Mouse (Mus musculus) liver, embryonic 14.5 days (tissue): ENCODE results near the gene Map2k5. TPM values are rescaled to one million over a fixed set of nuclear protein-coding genes. Genes with fewer than 3 reads are reported as not detected.

Experiments used
- ATAC-seq: fragments of 200-750 bp; cut with Nextera tagmentation; 2 replicates; pipeline ENCODE4 v1.8.0; 2017; ENCODE audit warnings: moderate number of reproducible peaks, mild to moderate bottlenecking, moderate library complexity; ENCODE audit not compliant: insufficient read depth
- DNase-seq, 3 experiments: peaks; one replicate each; pipeline ENCODE4 v3.0.0-alpha.2; 2012 to 2013; ENCODE audit warnings: low read depth in 3 of 3, low spot score in 3 of 3
- H3K27ac ChIP-seq: fragments of 300-500 bp; sonication (generic); 2 replicates; pipeline ENCODE4 v1.5.1; 2014; ENCODE audit warnings: moderate library complexity, mild to moderate bottlenecking, control low read depth, inconsistent platforms
- H3K27me3 ChIP-seq: fragments of 300-500 bp; sonication (generic); 2 replicates; pipeline ENCODE4 v1.6.1; 2014; ENCODE audit warnings: mild to moderate bottlenecking, low read length, moderate library complexity; ENCODE audit not compliant: control insufficient read depth, insufficient read depth
- H3K36me3 ChIP-seq: fragments of 300-500 bp; sonication (generic); replicated peaks from 2 replicates; pipeline ENCODE4 v1.6.1; 2014; ENCODE audit warnings: low read depth; ENCODE audit not compliant: control insufficient read depth, insufficient read depth
- H3K4me1 ChIP-seq, 2 experiments: fragments of 200-500 bp in 1 of 2; fragments of 300-500 bp in 1 of 2; sonication (generic) in 1 of 2; replicated peaks; 2 replicates each; pipeline ENCODE4 v1.6.1; 2012 to 2014; ENCODE audit warnings: antibody characterized with exemption in 1 of 2, inconsistent platforms in 1 of 2, low read length in 1 of 2; ENCODE audit not compliant: control insufficient read depth in 2 of 2, insufficient read depth in 2 of 2
- H3K4me2 ChIP-seq: fragments of 300-500 bp; sonication (generic); 2 replicates; pipeline ENCODE4 v1.6.1; 2014; ENCODE audit warnings: low read depth, mild to moderate bottlenecking, control low read depth, moderate library complexity
- H3K4me3 ChIP-seq, 2 experiments: fragments of 200-500 bp in 1 of 2; fragments of 300-500 bp in 1 of 2; sonication (generic) in 1 of 2; 2 replicates each; pipeline ENCODE4 v1.5.1; 2012 to 2014; ENCODE audit warnings: low read depth in 2 of 2, low read length in 2 of 2, mild to moderate bottlenecking in 2 of 2, control low read depth in 1 of 2, inconsistent platforms in 1 of 2, moderate library complexity in 1 of 2; ENCODE audit not compliant: insufficient read depth in 1 of 2
- H3K9ac ChIP-seq: fragments of 300-500 bp; sonication (generic); replicated peaks from 2 replicates; pipeline ENCODE4 v1.6.1; 2014; ENCODE audit warnings: mild to moderate bottlenecking, control low read depth, moderate library complexity
- H3K9me3 ChIP-seq: fragments of 300-500 bp; sonication (generic); 2 replicates; pipeline ENCODE4 v1.6.1; 2016; ENCODE audit warnings: low read length, mixed read lengths; ENCODE audit not compliant: control insufficient read depth
- CTCF ChIP-seq: IDR thresholded peaks from 2 replicates; pipeline ENCODE4 v1.5.1; 2016; ENCODE audit warnings: antibody characterized with exemption, low read depth, control low read depth
- EP300 ChIP-seq: IDR thresholded peaks from 2 replicates; pipeline ENCODE4 v1.6.1; 2016; ENCODE audit warnings: antibody characterized with exemption, low read depth
- WGBS: fragments of 180-500 bp; shearing (Covaris S2); extraction: QIAGEN DNeasy Blood & Tissue Kit; methylation state at CpG from one replicate; pipeline ENCODE4 v1.1.7; 2014; ENCODE audit not compliant: insufficient replicate concordance; 5-methylcytosine and 5-hydroxymethylcytosine counted together
- polyA plus RNA-seq, 2 experiments: library from polyadenylated mRNA; depleted of rRNA in 1 of 2; stranded (reverse) in 1 of 2; unstranded in 1 of 2; fragments of >200 nt; fragmentation: Nextera tagmentation in 1 of 2; extraction: Ambion mirVana in 1 of 2; gene quantifications; 2 replicates each; pipeline versions ENCODE4 v1.2.1 to v1.2.3; 2012 to 2014

Gene Map2k5
- polyA plus RNA-seq, 2 experiments = 6.1 to 7.4 TPM

- H3K36me3 ChIP-seq = no peaks in the 10 kb centered on the region
- H3K4me2 ChIP-seq = peak overlapping the region; percentile 69
- no peak overlapping the region for H3K4me3 ChIP-seq
- peak; percentile 43; the same call in 1 of the 2 replicates for ATAC-seq
- H3K27ac ChIP-seq = no peak overlapping the region
- no peaks in the 10 kb centered on the region for H3K9me3 ChIP-seq
- no peak for DNase-seq
- no peaks in the 10 kb centered on the region; a peak in 1 of 4 replicates for H3K4me1 ChIP-seq
- no peak overlapping the region for H3K9ac ChIP-seq
- no peak for TF ChIP-seq CTCF
- TF ChIP-seq EP300 = no peak
- 8% methylated on average over 9 of the region's 9 CpGs for WGBS
- no peaks in the 10 kb centered on the region for H3K27me3 ChIP-seq
Measured at GRCm38 (mm10) chr9:63124512-63124911, 253.2 kb downstream of the Map2k5 start.

- Histone ChIP-seq H3K4me1 (no peaks in the 10 kb centered on the region; a peak in 1 of 4 replicates), H3K9me3 (no peaks in the 10 kb centered on the region), H3K9ac (peak overlapping the region; percentile 7), H3K4me3 (peak overlapping the region; percentile 43 to 47), H3K27ac (no peak overlapping the region), H3K27me3 (no peaks in the 10 kb centered on the region), H3K4me2 (peak overlapping the region; percentile 69), H3K36me3 (no peaks in the 10 kb centered on the region)
- ATAC-seq = peak; percentile 85
- TF ChIP-seq EP300 (no peak), CTCF (peak; percentile 99)
- peak; percentile 51 to 58 (median 55) for DNase-seq
- WGBS = 5% methylated on average over 30 of the region's 30 CpGs
Measured at GRCm38 (mm10) chr9:63123451-63124438, 254.0 kb downstream of the Map2k5 start.

- no peak for TF ChIP-seq EP300
- TF ChIP-seq CTCF = no peak
- no peaks in the 10 kb centered on the region for H3K9me3 ChIP-seq
- H3K4me2 ChIP-seq = no peak overlapping the region
- H3K36me3 ChIP-seq = no peaks in the 10 kb centered on the region
- H3K4me1 ChIP-seq = no peaks in the 10 kb centered on the region; a peak in 1 of 4 replicates
- WGBS = 59% methylated on average over 8 of the region's 8 CpGs
- no peak overlapping the region for H3K27ac ChIP-seq
- no peak for ATAC-seq
- no peak overlapping the region for H3K4me3 ChIP-seq
- H3K9ac ChIP-seq = no peak overlapping the region
- H3K27me3 ChIP-seq = no peaks in the 10 kb centered on the region
- DNase-seq = no peak
Measured at GRCm38 (mm10) chr9:63122161-63122833, 255.4 kb downstream of the Map2k5 start.

GRCm38 (mm10) chr9:63118385-63118784 lies 259.3 kb downstream of the Map2k5 start:
- H3K27me3 ChIP-seq = no peaks in the 10 kb centered on the region
- no peak overlapping the region for H3K9ac ChIP-seq
- no peak overlapping the region for H3K4me3 ChIP-seq
- H3K4me1 ChIP-seq = no peaks in the 10 kb centered on the region
- WGBS = 48% methylated on average over 5 of the region's 5 CpGs
- TF ChIP-seq EP300 = no peak
- TF ChIP-seq CTCF = no peak
- H3K9me3 ChIP-seq = no peaks in the 10 kb centered on the region
- no peaks in the 10 kb centered on the region for H3K36me3 ChIP-seq
- H3K4me2 ChIP-seq = no peak overlapping the region
- no peak overlapping the region for H3K27ac ChIP-seq
- no peak for ATAC-seq
- no peak for DNase-seq

Other genes with a start within 250 kb of the Map2k5 start
- gene Skor1, start 228.9 kb downstream of the Map2k5 start, polyA plus RNA-seq (2012; rRNA removed) = 0.01 and 0.02 TPM in 2 replicates
- gene Skor1, start 228.9 kb downstream of the Map2k5 start, polyA plus RNA-seq (2014; fragmentation: Nextera tagmentation; extraction: Ambion mirVana) = not detected in 2 replicates
- 10.2 and 18.0 TPM in 2 replicates for gene 2300009A05Rik, start 21.3 kb upstream of the Map2k5 start, polyA plus RNA-seq (2012; rRNA removed)
- gene 2300009A05Rik, start 21.3 kb upstream of the Map2k5 start, polyA plus RNA-seq (2014; fragmentation: Nextera tagmentation; extraction: Ambion mirVana) = 23.9 and 24.4 TPM in 2 replicates
- gene Iqch, start 224.6 kb upstream of the Map2k5 start, polyA plus RNA-seq (2012; rRNA removed) = 0.01 TPM in 1 of 2 replicates, not detected in the other
- gene Iqch, start 224.6 kb upstream of the Map2k5 start, polyA plus RNA-seq (2014; fragmentation: Nextera tagmentation; extraction: Ambion mirVana) = not detected in 2 replicates
- gene Aagab, start 224.8 kb upstream of the Map2k5 start, polyA plus RNA-seq (2012; rRNA removed) = 4.8 and 6.9 TPM in 2 replicates
- gene Aagab, start 224.8 kb upstream of the Map2k5 start, polyA plus RNA-seq (2014; fragmentation: Nextera tagmentation; extraction: Ambion mirVana) = 15.0 and 16.7 TPM in 2 replicates